Mouse (Mus musculus): ENCODE data around the gene H2-DMb2.
"Not testable (repeated sequence)": the region's sequence is repeated elsewhere in the genome, so short reads cannot be mapped to it uniquely, and the experiment has no call there.

Gene H2-DMb2

GRCm38 (mm10) chr17:34135297-34136224 is 7.5 kb upstream of the H2-DMb2 start:
- peak; percentile 100 for DNase-seq (ENCODE audit: low read depth)

- DNase-seq (ENCODE audit: low read depth): no peak
Observed at GRCm38 (mm10) chr17:34137601-34138000, 5.5 kb upstream of the H2-DMb2 start.

GRCm38 (mm10) chr17:34138655-34139054 is 4.5 kb upstream of the H2-DMb2 start:
- no peak for DNase-seq (ENCODE audit: low read depth)

GRCm38 (mm10) chr17:34139416-34139815 is 3.7 kb upstream of the H2-DMb2 start:
- DNase-seq (ENCODE audit: low read depth): peak; percentile 42

- DNase-seq (ENCODE audit: low read depth): no peak
Observed at GRCm38 (mm10) chr17:34140240-34140639, 2.9 kb upstream of the H2-DMb2 start.

GRCm38 (mm10) chr17:34141448-34141847 is 1.7 kb upstream of the H2-DMb2 start:
- DNase-seq (ENCODE audit: low read depth): no peak

GRCm38 (mm10) chr17:34142456-34143010 is 574 bp upstream of the H2-DMb2 start:
- no peak for DNase-seq (ENCODE audit: low read depth)

GRCm38 (mm10) chr17:34143461-34143860 is 354 bp downstream of the H2-DMb2 start:
- DNase-seq (ENCODE audit: low read depth): no peak

GRCm38 (mm10) chr17:34144221-34144620 is 1.1 kb downstream of the H2-DMb2 start:
- not testable (repeated sequence) for DNase-seq (ENCODE audit: low read depth)

- no peak for DNase-seq (ENCODE audit: low read depth)
Observed at GRCm38 (mm10) chr17:34144960-34145371, 1.9 kb downstream of the H2-DMb2 start.

GRCm38 (mm10) chr17:34152923-34153322 is 9.8 kb downstream of the H2-DMb2 start, which contains the start of gene H2-DMb1:
Gene H2-DMb1, plus strand, starts transcription at chr17:34153072.
- peak; percentile 91 for DNase-seq (ENCODE audit: low read depth)

- no peak for DNase-seq (ENCODE audit: low read depth)
Observed at GRCm38 (mm10) chr17:34155534-34155933, 12.4 kb downstream of the H2-DMb2 start.

- peak; percentile 59 for DNase-seq (ENCODE audit: low read depth)
Observed at GRCm38 (mm10) chr17:34164202-34164895, 21.2 kb downstream of the H2-DMb2 start.

- peak; percentile 38 for DNase-seq (ENCODE audit: low read depth)
Observed at GRCm38 (mm10) chr17:34165033-34165730, 22.1 kb downstream of the H2-DMb2 start.

GRCm38 (mm10) chr17:34169279-34169678 is 26.2 kb downstream of the H2-DMb2 start:
- DNase-seq (ENCODE audit: low read depth): peak; percentile 83

GRCm38 (mm10) chr17:34170487-34170876 is 27.4 kb downstream of the H2-DMb2 start:
- DNase-seq (ENCODE audit: low read depth): no peak

GRCm38 (mm10) chr17:34170877-34171498 is 27.9 kb downstream of the H2-DMb2 start:
- peak; percentile 90 for DNase-seq (ENCODE audit: low read depth)

- peak; percentile 21 for DNase-seq (ENCODE audit: low read depth)
Observed at GRCm38 (mm10) chr17:34172528-34172927, 29.4 kb downstream of the H2-DMb2 start.

GRCm38 (mm10) chr17:34174075-34174474 is 31.0 kb downstream of the H2-DMb2 start:
- no peak for DNase-seq (ENCODE audit: low read depth)

- peak; percentile 32 for DNase-seq (ENCODE audit: low read depth)
Observed at GRCm38 (mm10) chr17:34177179-34177578, 34.1 kb downstream of the H2-DMb2 start.

- DNase-seq (ENCODE audit: low read depth): no peak
Observed at GRCm38 (mm10) chr17:34179019-34179418, 35.9 kb downstream of the H2-DMb2 start.
